Mouse (Mus musculus): ENCODE measurements around the gene Dtx3l.
A peak's percentile ranks its signal among the peaks of the same experiment; 100 is the strongest.

DNA sequence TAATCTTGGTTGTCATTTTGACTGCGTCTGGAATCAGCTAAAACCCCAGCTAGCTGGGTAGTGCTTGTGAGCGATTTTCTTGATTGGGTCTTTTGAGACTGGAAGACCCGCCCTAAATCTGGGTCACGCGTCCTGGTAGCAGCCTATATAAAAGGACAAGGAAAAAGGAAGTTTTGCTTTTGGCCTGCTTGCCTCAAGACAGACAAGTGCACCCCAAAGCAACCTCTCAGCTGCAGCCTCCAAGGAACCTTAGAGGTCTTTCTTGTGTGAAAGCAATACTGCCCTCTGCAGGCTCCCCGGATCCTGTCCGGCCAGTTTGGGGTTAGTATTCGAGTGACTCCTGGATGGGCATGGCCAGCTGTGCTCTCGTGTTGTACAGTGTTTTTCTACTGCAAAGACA, 739 bp upstream of the Dtx3l start:
- TF ChIP-seq CTCF (IDR thresholded peaks at IDR 0.05; ENCODE audit: low read depth, low read length) = peak; percentile 52; the same call in 1 of the 2 replicates
- peak; percentile 79; the same call in 1 of the 2 replicates for TF ChIP-seq POLR2AphosphoS5 (IDR thresholded peaks at IDR 0.05; ENCODE audit: insufficient replicate concordance, low read depth, low read length)
- no peak for TF ChIP-seq GATA1 (IDR thresholded peaks at IDR 0.05; ENCODE audit: borderline replicate concordance, low read length)
